Mouse (Mus musculus) limb, embryonic 14.5 days (tissue): ENCODE measurements around the gene Tagln. TPM values are rescaled to one million over a fixed set of nuclear protein-coding genes. Genes with fewer than 3 reads are reported as not detected.

Experiments used
- ATAC-seq: fragments of 200-750 bp; cut with Nextera tagmentation; 2 replicates; pipeline ENCODE4 v1.8.0; 2017; ENCODE audit warnings: low read depth, moderate number of reproducible peaks, moderate TSS enrichment; ENCODE audit not compliant: low FRiP score
- DNase-seq: peaks from one replicate; pipeline ENCODE4 v3.0.0-alpha.2; 2015; ENCODE audit warnings: low spot score
- H3K27ac ChIP-seq: fragments of 300-500 bp; sonication (generic); replicated peaks from 2 replicates; pipeline ENCODE4 v1.5.1; 2014; ENCODE audit warnings: low read depth, mild to moderate bottlenecking, low read length, moderate library complexity, mixed read lengths
- H3K27me3 ChIP-seq: fragments of 300-500 bp; sonication (generic); 2 replicates; pipeline ENCODE4 v1.6.1; 2014; ENCODE audit warnings: low read length, mixed read lengths; ENCODE audit not compliant: control insufficient read depth, insufficient read depth
- H3K36me3 ChIP-seq: fragments of 300-500 bp; sonication (generic); 2 replicates; pipeline ENCODE4 v1.6.1; 2014; ENCODE audit warnings: mild to moderate bottlenecking, low read length, moderate library complexity, mixed read lengths; ENCODE audit not compliant: control insufficient read depth, insufficient read depth
- H3K4me1 ChIP-seq: fragments of 300-500 bp; sonication (generic); 2 replicates; pipeline ENCODE4 v1.6.1; 2014; ENCODE audit warnings: antibody characterized with exemption, low read length, mixed read lengths; ENCODE audit not compliant: control insufficient read depth, insufficient read depth
- H3K4me2 ChIP-seq: fragments of 300-500 bp; sonication (generic); replicated peaks from 2 replicates; pipeline ENCODE4 v1.6.1; 2014; ENCODE audit warnings: low read depth, mild to moderate bottlenecking, low read length, moderate library complexity; ENCODE audit not compliant: severe bottlenecking
- H3K4me3 ChIP-seq: fragments of 300-500 bp; sonication (generic); replicated peaks from 2 replicates; pipeline ENCODE4 v1.5.1; 2014; ENCODE audit warnings: low read length
- H3K9ac ChIP-seq: fragments of 300-500 bp; sonication (generic); 2 replicates; pipeline ENCODE4 v1.6.1; 2014; ENCODE audit warnings: mild to moderate bottlenecking, low read depth, low read length, moderate library complexity; ENCODE audit not compliant: severe bottlenecking
- H3K9me3 ChIP-seq: fragments of 300-500 bp; sonication (generic); 2 replicates; pipeline ENCODE4 v1.6.1; 2016; ENCODE audit warnings: low read length; ENCODE audit not compliant: control insufficient read depth
- POLR2A ChIP-seq: fragments of 200-500 bp; IDR thresholded peaks from 2 replicates; pipeline ENCODE4 v1.8.0; 2012; ENCODE audit warnings: inconsistent platforms, mild to moderate bottlenecking, moderate library complexity, borderline replicate concordance; ENCODE audit not compliant: insufficient read depth, insufficient read length; ENCODE audit errors: extremely low read depth
- WGBS: fragments of 180-500 bp; shearing (Covaris S2); extraction: QIAGEN DNeasy Blood & Tissue Kit; methylation state at CpG from one replicate; pipeline ENCODE4 v1.1.7; 2014; 5-methylcytosine and 5-hydroxymethylcytosine counted together
- polyA plus RNA-seq, 2 experiments: library from polyadenylated mRNA; depleted of rRNA in 1 of 2; stranded (reverse) in 1 of 2; unstranded in 1 of 2; fragments of >200 nt; fragmentation: Nextera tagmentation in 1 of 2; extraction: Ambion mirVana in 1 of 2; gene quantifications; 2 replicates each; pipeline versions ENCODE4 v1.2.1 to v1.2.3; 2012 to 2014

Tagln gene
- 27.8 and 29.8 TPM in 2 replicates for polyA plus RNA-seq (2012; rRNA removed)
- polyA plus RNA-seq (2014; fragmentation: Nextera tagmentation; extraction: Ambion mirVana), result 31.7 and 35.7 TPM in 2 replicates

DNA sequence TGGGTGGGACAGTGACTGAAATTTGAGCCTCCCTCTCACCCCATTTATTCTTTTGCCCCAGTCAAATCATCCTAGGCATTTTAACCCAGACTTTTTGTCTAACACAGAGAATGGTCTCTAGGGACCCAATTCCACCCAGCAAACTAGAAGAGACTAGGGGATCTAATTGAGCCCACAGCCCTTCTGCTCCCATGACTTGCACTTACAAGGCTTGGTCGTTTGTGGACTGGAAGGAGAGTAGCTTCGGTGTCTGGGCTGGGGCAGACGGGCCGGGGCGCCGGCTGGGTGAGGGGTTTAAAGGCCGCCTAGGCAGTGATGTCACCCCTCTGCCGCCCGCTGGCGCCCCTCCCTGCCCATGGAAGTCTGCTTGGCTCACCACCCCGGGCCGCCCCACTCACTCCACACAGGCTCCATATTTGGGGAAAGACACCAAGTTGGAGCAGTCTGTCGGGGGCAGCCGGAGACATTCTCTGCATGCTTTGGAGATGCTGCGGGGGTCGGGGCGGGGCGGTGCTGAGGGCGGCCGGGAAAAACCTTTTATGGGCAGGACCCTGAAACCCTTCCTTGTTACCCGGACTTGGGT, at the start of gene Tagln:
Tagln (minus strand) TSS at position 431 of the 583 bp plus-strand sequence.
- no peak for TF ChIP-seq POLR2A
- H3K27me3 ChIP-seq, result no peaks in the 10 kb centered on the region; the same call in 1 of the 2 replicates
- DNase-seq (peak; percentile 42), ATAC-seq (peak; percentile 56)
- 3% methylated on average over 21 of the region's 21 CpGs for WGBS
- peak within 1 kb of the TSS; percentile 53 for H3K4me2 ChIP-seq
- peaks cover 8% of the 10 kb centered on the region for H3K4me1 ChIP-seq
- peak within 1 kb of the TSS; percentile 26; the same call in 1 of the 2 replicates for H3K27ac ChIP-seq
- H3K9ac ChIP-seq, result peak within 1 kb of the TSS; percentile 57
- no peaks in the 10 kb centered on the region for H3K9me3 ChIP-seq
- peak within 1 kb of the TSS; percentile 27 for H3K4me3 ChIP-seq
- peaks cover 30% of the 10 kb centered on the region for H3K36me3 ChIP-seq

- WGBS, result 2% methylated on average over 4 of the region's 4 CpGs
Measured at GRCm38 (mm10) chr9:45985229-45985567, 49.3 kb upstream of the Tagln start.

DNA sequence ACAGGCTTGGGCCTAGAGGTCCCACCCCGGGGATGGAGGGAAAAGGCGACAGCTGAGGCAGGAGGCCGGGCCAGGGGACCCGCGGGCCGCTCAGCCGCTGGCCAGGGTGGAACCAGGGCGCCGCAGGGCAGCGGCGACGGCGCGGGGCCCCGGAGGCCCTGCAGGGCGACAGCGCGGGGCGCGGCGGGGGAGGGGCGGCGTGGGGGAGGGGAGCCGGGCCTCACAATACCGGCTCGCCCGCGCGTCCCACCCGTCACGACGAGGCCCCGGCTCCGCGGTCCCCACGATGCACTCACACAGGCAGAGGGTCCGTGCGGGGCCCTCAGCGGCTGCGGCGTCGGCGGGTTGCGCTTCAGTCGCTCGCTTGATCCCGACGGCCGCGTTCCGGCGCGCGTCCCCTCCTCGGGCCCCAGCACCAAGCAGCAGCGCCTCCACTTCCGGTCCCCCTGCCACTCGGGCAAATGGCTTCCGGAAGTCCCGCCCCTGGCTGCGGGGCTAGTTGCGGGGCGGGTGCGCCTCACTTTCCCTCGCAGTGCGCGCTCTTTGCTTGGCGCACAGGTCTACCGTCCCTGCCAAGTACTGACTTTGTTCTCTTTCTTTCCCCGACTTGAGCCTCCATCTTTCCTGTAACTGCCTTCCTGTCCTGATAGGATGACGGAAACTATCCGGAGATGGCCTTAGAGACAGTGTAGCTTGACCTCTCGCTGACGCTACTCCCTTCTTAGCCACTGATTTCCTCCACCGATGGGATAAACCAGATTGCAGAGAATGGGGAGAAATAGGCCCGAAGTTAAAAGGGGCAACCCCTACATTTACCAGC, 48.8 kb upstream of the Tagln start:
- Histone ChIP-seq H3K4me3 (peak overlapping the region; percentile 97), H3K9me3 (no peaks in the 10 kb centered on the region), H3K4me2 (peak overlapping the region; percentile 77), H3K4me1 (peaks cover 12% of the 10 kb centered on the region; the same call in 1 of the 2 replicates), H3K9ac (peak overlapping the region; percentile 98), H3K27ac (peak overlapping the region; percentile 93), H3K27me3 (no peaks in the 10 kb centered on the region), H3K36me3 (peaks cover 5% of the 10 kb centered on the region; the same call in 1 of the 2 replicates)
- 1% methylated on average over 20 of the region's 76 CpGs for WGBS
- TF ChIP-seq POLR2A, result peak; percentile 78; the same call in 1 of the 2 replicates
- peak; percentile 94 for DNase-seq
- ATAC-seq, result peak; percentile 96

More at GRCm38 (mm10) chr9:45985229-45985567, 49.3 kb upstream of the Tagln start:
- DNase-seq (peak; percentile 92), ATAC-seq (peak; percentile 55)
- TF ChIP-seq POLR2A, result no peak
- Histone ChIP-seq H3K27me3 (no peaks in the 10 kb centered on the region), H3K4me1 (peaks cover 9% of the 10 kb centered on the region; the same call in 1 of the 2 replicates), H3K9me3 (no peaks in the 10 kb centered on the region), H3K36me3 (peaks cover 5% of the 10 kb centered on the region; the same call in 1 of the 2 replicates), H3K4me3 (peak overlapping the region; percentile 97), H3K4me2 (peak overlapping the region; percentile 77), H3K9ac (peak overlapping the region; percentile 98), H3K27ac (peak overlapping the region; percentile 93)

DNA sequence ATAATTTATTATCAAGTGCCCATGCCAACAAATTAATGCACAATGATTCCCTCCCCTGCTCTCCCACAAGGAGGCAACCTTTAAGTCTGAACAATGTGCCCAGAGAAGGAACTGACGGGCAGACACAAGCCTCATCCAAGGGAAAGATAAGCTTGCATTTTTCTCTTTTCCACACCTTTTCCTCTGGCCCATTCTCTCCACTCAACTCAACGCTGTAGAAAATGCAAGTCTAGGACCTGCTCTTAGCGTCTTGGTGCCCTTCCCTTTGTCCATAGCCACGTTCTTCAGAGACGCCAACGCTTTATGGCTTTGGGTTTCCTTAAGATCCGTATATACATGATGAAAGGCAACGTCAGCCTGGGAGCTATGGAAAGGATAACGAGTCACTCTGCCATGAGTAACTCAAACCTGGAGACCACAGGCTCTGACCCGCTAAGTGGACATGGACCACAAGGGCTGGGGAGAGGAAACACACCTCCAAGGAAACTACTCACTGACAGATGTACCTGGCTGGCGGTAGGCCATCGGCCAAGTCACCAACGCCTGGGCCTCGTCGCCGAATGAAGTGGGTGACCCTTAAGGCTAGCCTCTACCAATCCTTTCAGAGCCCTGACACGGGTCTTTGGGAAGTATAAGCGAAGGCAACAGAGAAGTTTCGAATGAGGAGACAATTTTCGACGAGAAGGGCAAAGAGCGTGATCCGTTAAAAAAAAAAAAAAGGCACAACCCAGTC, 48.0 kb upstream of the Tagln start:
- no peak for TF ChIP-seq POLR2A
- ATAC-seq, result peak; percentile 4; the same call in 1 of the 2 replicates
- Histone ChIP-seq H3K9me3 (no peaks in the 10 kb centered on the region), H3K4me1 (peaks cover 12% of the 10 kb centered on the region; the same call in 1 of the 2 replicates), H3K36me3 (peaks cover 5% of the 10 kb centered on the region; the same call in 1 of the 2 replicates), H3K27ac (peak overlapping the region; percentile 93), H3K27me3 (no peaks in the 10 kb centered on the region), H3K9ac (peak overlapping the region; percentile 98), H3K4me3 (peak overlapping the region; percentile 97), H3K4me2 (peak overlapping the region; percentile 77)
- DNase-seq, result peak; percentile 13
- WGBS, result under 1% methylated on average over 23 of the region's 23 CpGs

- ATAC-seq (no peak), DNase-seq (no peak)
- Histone ChIP-seq H3K27ac (no peak overlapping the region), H3K27me3 (no peaks in the 10 kb centered on the region), H3K4me1 (peaks cover 12% of the 10 kb centered on the region; the same call in 1 of the 2 replicates), H3K4me3 (no peak overlapping the region), H3K9me3 (no peaks in the 10 kb centered on the region), H3K4me2 (no peak overlapping the region), H3K36me3 (peaks cover 18% of the 10 kb centered on the region; the same call in 1 of the 2 replicates), H3K9ac (no peak overlapping the region)
- no peak for TF ChIP-seq POLR2A
Measured at GRCm38 (mm10) chr9:45981331-45981730, 45.5 kb upstream of the Tagln start.
